Mouse (Mus musculus) forebrain, embryonic 16.5 days (tissue): ENCODE measurements around the gene Msi2. TPM values are rescaled to one million over a fixed set of nuclear protein-coding genes. Genes with fewer than 3 reads are reported as not detected.

Source experiments
- ATAC-seq: fragments of 200-750 bp; cut with Nextera tagmentation; 2 replicates; pipeline ENCODE4 v1.8.0; 2017; ENCODE audit warnings: mild to moderate bottlenecking, moderate library complexity
- H3K27ac ChIP-seq: fragments of 300-500 bp; sonication (generic); 2 replicates; pipeline ENCODE4 v1.5.1; 2014; ENCODE audit warnings: low read length, control low read depth
- H3K27me3 ChIP-seq: fragments of 300-500 bp; sonication (generic); replicated peaks from 2 replicates; pipeline ENCODE4 v1.6.1; 2014; ENCODE audit warnings: low read length; ENCODE audit not compliant: control insufficient read depth, insufficient read depth
- H3K36me3 ChIP-seq: fragments of 300-500 bp; sonication (generic); 2 replicates; pipeline ENCODE4 v1.6.1; 2014; ENCODE audit not compliant: control insufficient read depth, insufficient read depth
- H3K4me1 ChIP-seq: fragments of 300-500 bp; sonication (generic); replicated peaks from 2 replicates; pipeline ENCODE4 v1.6.1; 2014; ENCODE audit warnings: low read length; ENCODE audit not compliant: control insufficient read depth, insufficient read depth
- H3K4me2 ChIP-seq: fragments of 300-500 bp; sonication (generic); 2 replicates; pipeline ENCODE4 v1.6.1; 2014; ENCODE audit warnings: mild to moderate bottlenecking, low read length, control low read depth
- H3K4me3 ChIP-seq: fragments of 300-500 bp; sonication (generic); replicated peaks from 2 replicates; pipeline ENCODE4 v1.5.1; 2014; ENCODE audit warnings: mild to moderate bottlenecking, low read length, control low read depth
- H3K9ac ChIP-seq: fragments of 300-500 bp; sonication (generic); replicated peaks from 2 replicates; pipeline ENCODE4 v1.6.1; 2014; ENCODE audit warnings: low read depth, low read length, control low read depth
- H3K9me3 ChIP-seq: fragments of 300-500 bp; sonication (generic); 2 replicates; pipeline ENCODE4 v1.6.1; 2016; ENCODE audit warnings: low read length; ENCODE audit not compliant: control insufficient read depth
- WGBS: fragments of 180-500 bp; shearing (Covaris S2); extraction: QIAGEN DNeasy Blood & Tissue Kit; methylation state at CpG from one replicate; pipeline ENCODE4 v1.1.7; 2014; 5-methylcytosine and 5-hydroxymethylcytosine counted together
- microRNA-seq: library from miRNA; unstranded; fragments of <30 nt; microRNA quantifications from one replicate; pipeline ENCODE4, GENCODE M21; 2017
- polyA plus RNA-seq: library from polyadenylated mRNA; unstranded; fragments of >200 nt; fragmentation: Nextera tagmentation; extraction: Ambion mirVana; gene quantifications from 2 replicates; pipeline ENCODE4 v1.2.1, GENCODE M21; 2015

The Msi2 gene
- polyA plus RNA-seq, 1 experiment from 2014 or later, result 23.4 TPM

DNA sequence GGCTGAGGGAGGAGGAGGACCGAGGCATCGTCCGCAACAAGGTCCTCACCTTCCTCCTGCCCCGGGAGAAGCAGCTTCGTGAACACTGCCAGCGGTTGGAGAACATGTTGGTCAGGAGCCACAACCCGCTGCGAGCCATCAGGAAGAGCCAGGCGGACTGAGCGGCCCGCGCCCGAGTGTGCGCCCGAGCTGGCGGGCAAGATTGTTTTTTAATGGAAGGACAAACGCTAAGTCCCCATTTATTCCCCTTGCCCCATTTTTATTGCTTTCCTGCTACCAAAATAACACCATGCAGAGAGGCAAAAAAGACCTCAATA, 424.0 kb downstream of the Msi2 start:
- Histone ChIP-seq H3K4me1 (peaks cover 7% of the 10 kb centered on the region), H3K9me3 (no peaks in the 10 kb centered on the region), H3K4me3 (peak overlapping the region; percentile 0; the same call in 1 of the 2 replicates), H3K9ac (no peak overlapping the region), H3K36me3 (no peaks in the 10 kb centered on the region), H3K27me3 (no peaks in the 10 kb centered on the region), H3K4me2 (peak overlapping the region; percentile 41), H3K27ac (no peak overlapping the region)
- WGBS, result 41% methylated on average over 17 of the region's 17 CpGs
- no peak for ATAC-seq

DNA sequence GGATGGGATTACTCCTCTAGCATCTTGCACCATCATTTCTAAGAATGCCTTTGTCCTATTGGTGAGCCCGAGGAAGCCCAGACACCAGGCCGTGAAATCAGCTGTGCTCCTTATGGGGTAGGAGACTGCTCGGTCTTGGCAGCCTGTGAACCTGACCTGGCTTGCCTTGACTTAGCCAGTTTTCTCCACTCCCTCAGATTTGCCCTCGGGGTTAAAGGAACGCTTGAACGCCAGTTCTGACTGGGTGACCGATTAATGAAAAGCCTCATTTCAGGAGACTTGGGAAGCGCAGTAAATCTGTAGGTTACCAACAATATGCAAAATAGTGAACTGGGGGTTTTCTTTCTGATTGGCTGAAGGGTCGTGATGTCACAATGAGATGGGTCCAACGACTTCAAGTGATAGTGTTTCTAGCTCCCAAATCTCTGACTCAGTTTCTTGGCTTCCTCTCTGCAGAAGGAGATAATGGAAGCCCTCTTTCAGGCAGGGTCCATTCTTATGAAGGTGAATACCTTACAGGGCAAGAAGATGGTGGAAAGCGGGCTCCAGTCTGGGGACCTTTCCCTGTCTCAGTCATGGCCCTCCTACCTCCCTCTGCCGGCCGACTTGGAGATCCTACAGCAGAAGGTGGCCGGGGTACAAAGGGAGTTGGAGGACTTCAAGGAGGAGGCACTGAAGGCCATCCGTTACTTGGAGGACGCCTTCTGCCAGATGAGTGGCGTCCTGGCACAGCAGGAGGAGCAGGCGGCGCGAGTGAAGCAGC, 424.5 kb downstream of the Msi2 start, which contains the start of gene Ccdc182:
Gene Ccdc182, plus strand, starts transcription at position 428 of the 763 bp plus-strand sequence.
- Histone ChIP-seq H3K4me2 (peak within 1 kb of the TSS; percentile 41), H3K27me3 (no peaks in the 10 kb centered on the region), H3K4me3 (peak within 1 kb of the TSS; percentile 0; the same call in 1 of the 2 replicates), H3K27ac (no peak within 1 kb of the TSS), H3K4me1 (peaks cover 10% of the 10 kb centered on the region), H3K36me3 (no peaks in the 10 kb centered on the region), H3K9me3 (no peaks in the 10 kb centered on the region), H3K9ac (no peak within 1 kb of the TSS)
- WGBS, result 37% methylated on average over 20 of the region's 20 CpGs
- ATAC-seq, result no peak

DNA sequence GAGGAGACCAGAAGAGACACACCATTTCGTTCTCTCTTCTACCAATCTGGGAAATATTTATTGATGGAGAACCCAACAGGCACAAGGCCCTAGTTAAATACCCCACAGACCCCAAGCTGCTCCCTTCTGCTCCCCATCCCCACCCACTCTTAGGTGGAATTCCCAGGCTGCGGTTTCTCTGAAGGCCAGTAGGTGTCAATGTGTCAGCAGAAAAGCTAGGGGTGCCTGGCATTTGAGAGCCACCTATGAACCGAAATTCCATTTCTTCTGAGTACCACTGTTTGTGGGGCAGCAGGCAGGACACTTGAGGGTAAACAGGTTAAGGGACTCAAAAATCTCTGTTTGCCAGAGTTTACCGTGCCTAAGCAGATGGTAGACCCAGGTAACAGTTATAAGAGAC, 426.6 kb downstream of the Msi2 start:
- Histone ChIP-seq H3K9me3 (no peaks in the 10 kb centered on the region), H3K4me2 (no peak overlapping the region), H3K4me3 (no peak overlapping the region), H3K36me3 (no peaks in the 10 kb centered on the region), H3K9ac (no peak overlapping the region), H3K27ac (no peak overlapping the region), H3K4me1 (peaks cover 16% of the 10 kb centered on the region), H3K27me3 (no peaks in the 10 kb centered on the region)
- 36% methylated on average over 4 of the region's 4 CpGs for WGBS
- no peak for ATAC-seq

DNA sequence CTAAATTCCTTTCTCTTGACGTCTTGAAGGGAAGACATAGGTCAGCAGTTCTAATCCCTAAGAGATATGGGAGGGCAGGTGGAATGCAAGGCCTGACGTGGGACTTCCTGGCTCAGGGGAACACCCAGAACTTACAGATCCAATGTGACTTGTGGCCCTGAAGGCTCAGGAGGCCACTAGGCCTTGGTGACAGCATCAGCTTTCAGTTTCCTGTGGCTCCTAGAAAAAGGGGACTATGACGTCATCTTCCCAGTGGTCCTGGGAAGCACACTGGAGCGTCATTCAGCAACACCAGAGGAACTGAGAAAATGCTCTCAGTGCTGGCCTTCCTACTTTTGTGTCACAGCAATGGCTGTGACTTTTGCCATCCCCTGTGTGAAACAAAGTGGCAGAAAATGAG, 427.1 kb downstream of the Msi2 start:
- H3K36me3 ChIP-seq, result no peaks in the 10 kb centered on the region
- H3K4me3 ChIP-seq, result no peak overlapping the region
- H3K9me3 ChIP-seq, result no peaks in the 10 kb centered on the region
- no peak overlapping the region for H3K4me2 ChIP-seq
- no peak overlapping the region for H3K27ac ChIP-seq
- H3K4me1 ChIP-seq, result peaks cover 16% of the 10 kb centered on the region
- no peaks in the 10 kb centered on the region for H3K27me3 ChIP-seq
- H3K9ac ChIP-seq, result no peak overlapping the region
- 74% methylated on average over 4 of the region's 4 CpGs for WGBS
- no peak for ATAC-seq

Small RNA genes within 50 kb of the gene (microRNA-seq; reads per million reads assigned to microRNA genes)
- gene Mir378b, result not detected

Other genes with a start within 250 kb of the Msi2 start
- 37.5 and 40.7 TPM in 2 replicates for gene Akap1, start 146.1 kb upstream of the Msi2 start, polyA plus RNA-seq
- gene Scpep1, start 237.0 kb upstream of the Msi2 start, polyA plus RNA-seq, result 33.7 and 36.2 TPM in 2 replicates
- not detected in 2 replicates for gene Elobl, start 248.4 kb upstream of the Msi2 start, polyA plus RNA-seq